Mouse (Mus musculus) midbrain, embryonic 11.5 days (tissue): Measurements from ENCODE around the gene Slc5a10. TPM values are rescaled to one million over a fixed set of nuclear protein-coding genes. Genes with fewer than 3 reads are reported as not detected.

Experiments
- ATAC-seq: fragments of 200-750 bp; cut with Nextera tagmentation; 2 replicates; pipeline ENCODE4 v1.8.0; 2017; ENCODE audit warnings: moderate TSS enrichment, moderate library complexity; ENCODE audit not compliant: low FRiP score
- DNase-seq: peaks from one replicate; pipeline ENCODE4 v3.0.0; 2015; ENCODE audit warnings: low spot score; ENCODE audit errors: missing footprints
- H3K27ac ChIP-seq: fragments of 300-500 bp; sonication (generic); 2 replicates; pipeline ENCODE4 v1.5.1; 2014; ENCODE audit warnings: low read depth, low read length
- H3K27me3 ChIP-seq: fragments of 300-500 bp; sonication (generic); 2 replicates; pipeline ENCODE4 v1.6.1; 2014; ENCODE audit warnings: mild to moderate bottlenecking, low read length, moderate library complexity, mixed read lengths; ENCODE audit not compliant: control insufficient read depth, insufficient read depth
- H3K36me3 ChIP-seq: fragments of 300-500 bp; sonication (generic); 2 replicates; pipeline ENCODE4 v1.6.1; 2014; ENCODE audit warnings: mild to moderate bottlenecking, low read length, moderate library complexity, mixed read lengths; ENCODE audit not compliant: control insufficient read depth, insufficient read depth
- H3K4me1 ChIP-seq: fragments of 300-500 bp; sonication (generic); 2 replicates; pipeline ENCODE4 v1.6.1; 2014; ENCODE audit warnings: low read length; ENCODE audit not compliant: control insufficient read depth, insufficient read depth
- H3K4me2 ChIP-seq: fragments of 300-500 bp; sonication (generic); 2 replicates; pipeline ENCODE4 v1.6.1; 2014; ENCODE audit warnings: mild to moderate bottlenecking, moderate library complexity
- H3K4me3 ChIP-seq: fragments of 300-500 bp; sonication (generic); 2 replicates; pipeline ENCODE4 v1.5.1; 2014; ENCODE audit warnings: low read depth, low read length
- H3K9ac ChIP-seq: fragments of 300-500 bp; sonication (generic); 2 replicates; pipeline ENCODE4 v1.6.1; 2014; ENCODE audit warnings: low read length
- H3K9me3 ChIP-seq: fragments of 300-500 bp; sonication (generic); 2 replicates; pipeline ENCODE4 v1.6.1; 2016; ENCODE audit warnings: low read length; ENCODE audit not compliant: control insufficient read depth
- WGBS: fragments of 180-500 bp; shearing (Covaris S2); extraction: QIAGEN DNeasy Blood & Tissue Kit; methylation state at CpG from one replicate; pipeline ENCODE4 v1.1.7; 2014; 5-methylcytosine and 5-hydroxymethylcytosine counted together
- polyA plus RNA-seq: library from polyadenylated mRNA; unstranded; fragments of >200 nt; fragmentation: Nextera tagmentation; extraction: Ambion mirVana; gene quantifications from 2 replicates; pipeline ENCODE4 v1.2.1, GENCODE M21; 2014

Gene Slc5a10
- polyA plus RNA-seq, 1 experiment from 2014 or later = not detected

DNA sequence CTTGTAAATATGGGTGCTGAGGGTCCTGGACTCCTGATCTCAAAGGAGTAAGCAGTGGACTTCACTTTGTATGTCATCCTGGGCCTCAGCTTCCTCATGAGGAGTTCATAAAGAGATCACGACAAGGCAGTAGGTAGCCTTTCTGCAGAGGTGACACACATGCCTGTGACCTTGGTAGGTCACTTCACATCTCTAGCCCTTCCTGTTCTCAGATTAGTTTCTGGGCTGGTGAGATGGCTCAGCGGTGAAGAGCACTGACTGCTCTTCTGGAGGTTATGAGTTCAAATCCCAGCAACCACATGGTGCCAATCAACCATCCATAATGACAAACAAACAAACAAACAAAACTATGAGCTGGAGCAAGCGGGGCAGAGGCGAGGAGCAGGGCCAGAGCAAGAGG lies 42.9 kb downstream of the Slc5a10 start:
- H3K27me3 ChIP-seq = no peaks in the 10 kb centered on the region
- no peak overlapping the region for H3K4me3 ChIP-seq
- DNase-seq (no peak), ATAC-seq (no peak)
- no peaks in the 10 kb centered on the region for H3K36me3 ChIP-seq
- H3K4me1 ChIP-seq = peaks cover 9% of the 10 kb centered on the region
- H3K9me3 ChIP-seq = no peaks in the 10 kb centered on the region
- no peak overlapping the region for H3K4me2 ChIP-seq
- WGBS = 79% methylated on average over 4 of the region's 4 CpGs
- no peak overlapping the region for H3K27ac ChIP-seq
- H3K9ac ChIP-seq = no peak overlapping the region

DNA sequence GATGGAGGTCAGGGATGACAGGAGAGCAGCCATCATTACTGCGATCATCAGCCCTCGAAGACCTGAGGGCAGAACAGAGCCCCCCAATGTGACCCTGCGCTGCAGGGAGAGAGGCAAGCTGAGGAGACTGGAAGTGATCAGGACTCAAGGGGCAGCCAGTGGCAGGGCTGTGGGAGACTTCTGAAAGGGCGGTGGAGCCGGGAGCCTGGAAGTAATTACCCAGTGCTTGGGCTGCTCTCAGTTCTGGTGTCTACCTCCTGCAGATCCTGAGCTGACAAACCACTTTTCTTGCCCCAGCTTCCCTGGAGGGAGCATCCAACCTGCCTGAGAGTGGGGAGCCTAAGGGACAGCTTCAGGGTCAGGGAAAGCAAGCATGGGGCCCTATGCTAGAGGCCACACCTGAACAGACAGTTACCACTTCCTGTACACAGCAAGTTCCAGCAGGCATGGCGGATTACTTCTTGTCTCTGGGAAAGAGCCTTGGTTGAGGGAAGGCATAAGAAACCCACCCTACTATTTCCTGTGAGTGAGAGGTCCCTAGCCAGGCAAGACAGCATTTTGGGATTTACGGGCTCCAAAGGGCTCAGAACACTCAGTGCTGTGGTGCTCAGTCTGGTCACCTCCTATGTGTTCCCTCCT lies 44.3 kb downstream of the Slc5a10 start:
- no peak overlapping the region for H3K4me3 ChIP-seq
- ATAC-seq (no peak), DNase-seq (no peak)
- H3K27ac ChIP-seq = no peak overlapping the region
- H3K27me3 ChIP-seq = no peaks in the 10 kb centered on the region; the same call in 1 of the 2 replicates
- no peaks in the 10 kb centered on the region for H3K36me3 ChIP-seq
- H3K9me3 ChIP-seq = no peaks in the 10 kb centered on the region
- no peak overlapping the region for H3K4me2 ChIP-seq
- H3K9ac ChIP-seq = no peak overlapping the region
- 73% methylated on average over 7 of the region's 7 CpGs for WGBS
- H3K4me1 ChIP-seq = peaks cover 9% of the 10 kb centered on the region

DNA sequence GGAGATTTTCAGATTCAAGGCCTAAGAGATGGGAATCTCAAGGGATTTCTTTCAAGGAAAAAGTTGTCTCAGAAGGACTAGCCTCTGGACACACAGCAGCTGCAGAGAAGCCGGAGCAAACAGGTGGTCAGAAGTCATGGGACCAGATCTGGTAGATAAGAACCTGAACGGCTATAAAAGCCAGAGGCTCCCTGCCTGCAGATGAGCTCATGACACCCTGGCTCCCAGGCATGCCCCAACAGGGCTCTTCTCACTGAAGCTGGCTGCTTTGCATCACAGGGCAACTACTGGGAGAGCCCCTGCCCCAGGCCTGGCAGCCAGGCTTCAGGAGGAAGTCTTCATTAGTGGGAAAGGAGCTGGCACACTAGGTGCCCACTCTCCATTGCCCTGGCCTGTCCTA lies 45.3 kb downstream of the Slc5a10 start:
- 78% methylated on average over 2 of the region's 2 CpGs for WGBS
- Histone ChIP-seq H3K27me3 (no peaks in the 10 kb centered on the region; the same call in 1 of the 2 replicates), H3K4me3 (no peak overlapping the region), H3K9me3 (no peaks in the 10 kb centered on the region), H3K9ac (no peak overlapping the region), H3K27ac (no peak overlapping the region), H3K36me3 (no peaks in the 10 kb centered on the region), H3K4me1 (peaks cover 9% of the 10 kb centered on the region), H3K4me2 (no peak overlapping the region)
- DNase-seq (no peak), ATAC-seq (no peak)

DNA sequence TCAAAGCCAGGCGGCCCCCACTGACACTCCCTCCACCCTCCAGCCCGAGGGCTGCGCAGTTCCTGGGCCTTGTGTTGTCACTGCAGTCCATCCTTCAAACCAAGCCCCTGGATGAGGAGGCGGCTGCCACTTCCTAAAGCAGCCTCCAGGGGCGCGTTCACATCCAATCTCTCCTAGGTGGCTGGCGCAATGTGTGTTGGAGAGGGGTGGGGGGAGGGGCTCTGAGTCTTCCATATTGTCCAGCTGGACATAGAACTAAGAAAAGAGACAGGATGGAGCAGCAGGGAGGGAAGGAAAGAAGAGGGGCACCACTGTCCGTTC lies 45.8 kb downstream of the Slc5a10 start:
- 0 out of 2 replicates have a peak overlapping the region, but pooled peaks have one; percentile 11 for H3K4me2 ChIP-seq
- H3K4me1 ChIP-seq = peaks cover 9% of the 10 kb centered on the region
- no peaks in the 10 kb centered on the region; the same call in 1 of the 2 replicates for H3K27me3 ChIP-seq
- H3K9ac ChIP-seq = no peak overlapping the region
- H3K4me3 ChIP-seq = no peak overlapping the region
- ATAC-seq (peak; percentile 80), DNase-seq (peak; percentile 98)
- WGBS = 3% methylated on average over 8 of the region's 8 CpGs
- no peak overlapping the region for H3K27ac ChIP-seq
- H3K9me3 ChIP-seq = no peaks in the 10 kb centered on the region
- H3K36me3 ChIP-seq = no peaks in the 10 kb centered on the region

DNA sequence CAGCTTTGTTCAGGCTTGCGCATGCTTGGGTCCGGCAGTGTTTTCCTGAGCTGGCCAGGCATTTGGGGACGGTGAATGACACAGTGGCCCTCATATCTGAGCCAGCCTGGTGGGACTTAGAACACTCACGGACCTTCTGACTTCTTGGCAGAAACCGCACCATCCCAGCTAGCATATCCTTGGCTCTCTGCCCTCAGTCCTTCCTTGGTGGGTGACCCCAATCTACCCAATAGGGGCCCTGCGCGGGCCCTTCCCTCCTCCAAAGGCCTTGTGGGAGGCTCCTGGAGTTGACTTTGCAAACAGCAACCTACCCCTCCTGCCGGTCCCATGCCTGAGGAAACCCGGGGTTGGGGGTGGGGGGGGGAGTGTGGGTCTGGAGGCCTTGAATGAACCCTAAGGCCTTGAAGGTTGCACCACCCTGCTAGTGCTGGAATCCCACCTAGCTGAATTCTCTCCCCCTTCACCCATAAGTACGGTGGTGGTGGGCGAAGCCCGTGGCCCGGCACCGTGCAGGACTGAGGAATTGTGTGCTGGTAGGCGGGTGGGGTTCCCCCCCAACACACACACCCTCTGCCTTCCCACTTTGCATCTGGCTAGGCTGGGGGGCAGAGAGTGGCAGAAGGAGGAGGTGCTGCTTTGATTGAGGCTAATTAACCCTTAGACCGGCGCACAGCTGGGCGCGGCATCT lies 46.3 kb downstream of the Slc5a10 start:
- DNase-seq (no peak), ATAC-seq (peak; percentile 71)
- Histone ChIP-seq H3K4me3 (no peak overlapping the region), H3K4me1 (peaks cover 9% of the 10 kb centered on the region), H3K4me2 (0 out of 2 replicates have a peak overlapping the region, but pooled peaks have one; percentile 11), H3K9me3 (no peaks in the 10 kb centered on the region), H3K27me3 (no peaks in the 10 kb centered on the region; the same call in 1 of the 2 replicates), H3K27ac (no peak overlapping the region), H3K9ac (no peak overlapping the region), H3K36me3 (no peaks in the 10 kb centered on the region)
- WGBS = 29% methylated on average over 19 of the region's 19 CpGs

DNA sequence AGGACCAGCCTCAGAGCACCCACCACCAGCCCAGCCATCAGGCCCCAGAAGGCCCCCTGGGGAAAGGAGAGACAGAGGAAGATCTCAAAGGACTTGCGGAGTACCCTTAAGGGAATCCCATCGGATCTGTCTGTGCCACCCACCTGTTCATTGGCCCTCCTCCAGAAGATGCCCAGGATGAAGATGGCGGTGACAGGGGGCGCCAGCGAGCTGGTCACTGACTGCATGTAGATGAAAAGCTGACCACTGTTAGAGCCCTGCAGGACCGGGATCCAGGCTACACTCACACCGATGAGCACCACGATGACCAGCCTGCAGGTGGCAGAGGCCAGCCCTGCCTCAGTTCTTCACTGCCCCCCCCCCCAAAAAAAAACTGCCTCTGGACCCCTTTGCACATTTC lies 46.9 kb downstream of the Slc5a10 start:
- no peak overlapping the region for H3K4me3 ChIP-seq
- 39% methylated on average over 8 of the region's 8 CpGs for WGBS
- no peaks in the 10 kb centered on the region for H3K36me3 ChIP-seq
- no peak for DNase-seq
- H3K27me3 ChIP-seq = no peaks in the 10 kb centered on the region; the same call in 1 of the 2 replicates
- H3K9me3 ChIP-seq = no peaks in the 10 kb centered on the region
- H3K9ac ChIP-seq = no peak overlapping the region
- peaks cover 9% of the 10 kb centered on the region for H3K4me1 ChIP-seq
- no peak overlapping the region for H3K4me2 ChIP-seq
- H3K27ac ChIP-seq = no peak overlapping the region
- no peak for ATAC-seq

DNA sequence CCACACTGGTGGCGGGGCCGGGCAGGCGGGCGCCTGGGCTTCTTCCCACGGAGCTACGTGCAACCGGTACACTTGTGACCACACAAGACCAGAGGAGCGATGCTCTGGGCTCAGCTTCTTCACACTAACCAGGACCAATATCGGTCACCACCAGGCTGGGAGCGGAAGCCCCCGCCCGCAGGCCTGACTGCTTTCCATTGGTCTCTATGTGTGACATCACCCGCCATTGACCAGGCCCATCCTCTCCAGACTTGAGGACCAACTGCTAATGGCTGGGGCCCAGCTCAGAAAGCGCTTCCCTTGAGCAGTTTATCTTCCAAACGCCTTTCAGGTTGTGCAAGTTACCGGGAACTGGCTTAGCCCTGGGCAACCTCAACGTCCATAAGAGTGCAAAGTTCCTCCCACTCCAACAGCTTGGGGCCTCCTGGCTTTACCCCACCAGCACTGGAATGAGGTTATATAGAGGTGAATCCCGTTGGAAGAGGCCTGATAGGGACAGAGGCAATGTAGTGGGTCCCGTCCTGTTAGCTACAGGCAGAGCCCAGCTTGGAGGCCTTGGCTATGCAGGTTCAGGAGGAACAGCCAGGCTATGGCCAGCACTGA lies 48.7 kb downstream of the Slc5a10 start:
- peaks cover 9% of the 10 kb centered on the region for H3K4me1 ChIP-seq
- WGBS = 62% methylated on average over 19 of the region's 19 CpGs
- H3K9me3 ChIP-seq = no peaks in the 10 kb centered on the region
- DNase-seq (no peak), ATAC-seq (no peak)
- H3K27ac ChIP-seq = no peak overlapping the region
- H3K27me3 ChIP-seq = no peaks in the 10 kb centered on the region; the same call in 1 of the 2 replicates
- H3K9ac ChIP-seq = no peak overlapping the region
- H3K4me3 ChIP-seq = no peak overlapping the region
- no peak overlapping the region for H3K4me2 ChIP-seq
- no peaks in the 10 kb centered on the region for H3K36me3 ChIP-seq

DNA sequence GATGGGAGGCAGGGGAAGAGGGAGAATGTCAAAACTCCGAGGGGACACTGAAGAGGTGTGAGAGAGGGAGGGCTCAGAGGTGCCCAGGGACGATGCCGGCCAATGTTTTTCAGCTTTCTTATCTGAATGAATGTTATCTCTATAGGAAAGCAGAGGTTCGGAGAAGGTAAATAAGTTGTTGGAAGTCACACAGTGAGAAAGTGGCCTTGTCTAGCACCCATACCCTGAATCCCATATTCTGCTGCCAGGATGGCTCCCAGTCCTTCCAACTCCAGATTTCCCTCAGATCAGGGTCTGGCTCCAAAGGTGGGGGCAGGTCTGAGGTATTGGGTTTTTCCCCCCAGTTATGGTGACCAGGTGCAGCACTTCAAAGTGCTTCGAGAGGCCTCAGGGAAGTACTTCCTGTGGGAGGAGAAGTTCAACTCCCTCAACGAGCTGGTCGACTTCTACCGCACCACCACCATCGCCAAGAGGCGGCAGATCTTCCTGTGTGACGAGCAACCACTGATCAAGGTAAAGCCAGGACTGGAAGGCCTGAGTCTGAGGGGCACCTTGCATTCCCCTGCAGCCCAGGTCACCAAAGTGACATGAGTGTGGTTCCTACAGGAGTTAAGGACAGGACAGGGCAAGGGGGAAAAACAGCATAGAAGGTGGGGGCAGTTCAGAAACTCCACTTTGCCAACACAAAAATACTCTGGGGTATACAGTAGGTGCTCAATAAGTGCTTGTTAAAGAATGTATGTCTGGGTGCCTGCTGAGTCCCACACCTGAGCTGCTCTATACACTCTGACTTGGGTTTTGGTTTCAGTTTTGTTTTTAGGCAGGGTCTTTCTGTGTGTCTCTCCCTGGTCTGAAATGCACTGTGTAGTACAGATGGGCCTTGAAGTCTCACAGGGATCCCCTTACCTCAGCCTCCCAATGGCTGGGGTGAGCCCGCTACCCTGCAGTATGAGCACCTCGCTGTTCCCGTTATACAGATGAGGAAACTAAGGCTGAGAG lies 50.8 kb downstream of the Slc5a10 start:
- Histone ChIP-seq H3K4me3 (no peak overlapping the region), H3K27me3 (no peaks in the 10 kb centered on the region; the same call in 1 of the 2 replicates), H3K9me3 (no peaks in the 10 kb centered on the region), H3K27ac (no peak overlapping the region), H3K9ac (no peak overlapping the region), H3K36me3 (no peaks in the 10 kb centered on the region), H3K4me1 (peaks cover 4% of the 10 kb centered on the region), H3K4me2 (no peak overlapping the region)
- ATAC-seq (no peak), DNase-seq (no peak)
- whole genome bisulfite sequencing = 83% methylated on average over 14 of the region's 14 CpGs
